Mouse (Mus musculus) MEL (cell line): ENCODE results near the gene Gm49358.

ENCODE experiments used
- CHD2 ChIP-seq: IDR thresholded peaks from 2 replicates; pipeline ENCODE4 v1.6.1; 2011; ENCODE audit warnings: low read length, improper control_type of control experiment
- CTCF ChIP-seq, 3 experiments: IDR thresholded peaks in 2 of 3; conservative IDR thresholded peaks in 1 of 3; 2 replicates each; pipeline ENCODE4 v1.5.1; 2011 to 2012; ENCODE audit warnings: low read length in 3 of 3, low read depth in 2 of 3, mild to moderate bottlenecking in 2 of 3, improper control_type of control experiment in 1 of 3, inconsistent platforms in 1 of 3, mixed read lengths in 1 of 3, moderate library complexity in 1 of 3; ENCODE audit not compliant: control insufficient read depth in 1 of 3, insufficient read depth in 1 of 3, poor library complexity in 1 of 3, severe bottlenecking in 1 of 3
- EP300 ChIP-seq, 2 experiments: IDR thresholded peaks; 2 replicates each; pipeline ENCODE4 v1.6.1; 2011; ENCODE audit warnings: improper control_type of control experiment in 2 of 2, low read length in 2 of 2, low read depth in 1 of 2, mild to moderate bottlenecking in 1 of 2
- KAT2A ChIP-seq: conservative IDR thresholded peaks from 2 replicates; pipeline ENCODE4 v1.6.1; 2012; ENCODE audit warnings: low read depth, low read length, improper control_type of control experiment, inconsistent platforms
- MAFK ChIP-seq: IDR thresholded peaks from 2 replicates; pipeline ENCODE4 v1.6.1; 2011; ENCODE audit warnings: low read depth, mild to moderate bottlenecking, low read length, improper control_type of control experiment, borderline replicate concordance
- MAX ChIP-seq: IDR thresholded peaks from 2 replicates; pipeline ENCODE4 v1.6.1; 2011; ENCODE audit warnings: low read length, improper control_type of control experiment
- NRF1 ChIP-seq: IDR thresholded peaks from 2 replicates; pipeline ENCODE4 v1.6.1; 2014; ENCODE audit warnings: low read depth, mild to moderate bottlenecking, inconsistent platforms, low read length, improper control_type of control experiment, moderate library complexity; ENCODE audit not compliant: poor library complexity, insufficient read depth, severe bottlenecking
- POLR2A ChIP-seq, 2 experiments: IDR thresholded peaks; 2 replicates each; pipeline ENCODE4 v1.6.1; 2011 to 2012; ENCODE audit warnings: low read length in 2 of 2, mild to moderate bottlenecking in 2 of 2, control low read depth in 1 of 2, improper control_type of control experiment in 1 of 2, low read depth in 1 of 2, moderate library complexity in 1 of 2; ENCODE audit not compliant: control insufficient read depth in 1 of 2, insufficient read depth in 1 of 2, poor library complexity in 1 of 2
- SIN3A ChIP-seq: IDR thresholded peaks from 2 replicates; pipeline ENCODE4 v1.6.1; 2012; ENCODE audit warnings: low read length, improper control_type of control experiment, inconsistent platforms
- TBP ChIP-seq: IDR thresholded peaks from 2 replicates; pipeline ENCODE4 v1.8.0; 2011; ENCODE audit warnings: low read depth, low read length, improper control_type of control experiment
- TCF12 ChIP-seq: IDR thresholded peaks from 2 replicates; pipeline ENCODE4 v1.6.1; 2014; ENCODE audit warnings: low read depth, mild to moderate bottlenecking, inconsistent platforms, low read length, improper control_type of control experiment, moderate library complexity
- ZMIZ1 ChIP-seq: IDR thresholded peaks from 2 replicates; pipeline ENCODE4 v1.6.1; 2012; ENCODE audit warnings: low read depth, mild to moderate bottlenecking, inconsistent platforms, low read length, improper control_type of control experiment, moderate library complexity

- TF ChIP-seq TCF12: no peak
- TF ChIP-seq POLR2A (IDR thresholded peaks at IDR 0.05; ENCODE audit: control insufficient read depth in 1 of 2, insufficient read depth in 1 of 2, low read depth in 1 of 2, low read length in 2 of 2, poor library complexity in 1 of 2): no peak
- no peak for TF ChIP-seq CTCF (IDR thresholded peaks at IDR 0.05 in 2 of 3, conservative IDR thresholded peaks at IDR 0.05 in 1 of 3; ENCODE audit: control insufficient read depth in 1 of 3, insufficient read depth in 1 of 3, low read depth in 2 of 3, low read length in 3 of 3, poor library complexity in 1 of 3, severe bottlenecking in 1 of 3)
- no peak for TF ChIP-seq MAX
- TF ChIP-seq EP300 (IDR thresholded peaks at IDR 0.05; ENCODE audit: low read depth in 1 of 2, low read length in 2 of 2): no peak
- TF ChIP-seq TBP: no peak
- TF ChIP-seq KAT2A: no peak
- TF ChIP-seq CHD2: no peak
- TF ChIP-seq NRF1: no peak
- TF ChIP-seq SIN3A: no peak
- TF ChIP-seq MAFK: no peak
- no peak for TF ChIP-seq ZMIZ1
Measured at GRCm38 (mm10) chr10:86810000-86810399, 46.2 kb downstream of the Gm49358 start.
